Mouse (Mus musculus): ENCODE data around the gene Spint3. TPM values are rescaled to one million over a fixed set of nuclear protein-coding genes. Genes with fewer than 3 reads are reported as not detected.
A peak's percentile ranks its signal among the peaks of the same experiment; 100 is the strongest.

Gene Spint3
- polyA plus RNA-seq, 1 experiment from 2014 or later: not detected

GRCm38 (mm10) chr2:164543745-164544144 is 29.5 kb downstream of the Spint3 start:
- Histone ChIP-seq H3K36me3 (ENCODE audit: control insufficient read depth, insufficient read depth, low read length) (no peaks in the 10 kb centered on the region), H3K9ac (ENCODE audit: low read length) (no peak overlapping the region), H3K27me3 (ENCODE audit: control insufficient read depth, insufficient read depth, low read length) (no peaks in the 10 kb centered on the region), H3K27ac (ENCODE audit: low read length) (no peak overlapping the region), H3K9me3 (replicated peaks; ENCODE audit: control insufficient read depth, low read length) (no peaks in the 10 kb centered on the region), H3K4me2 (ENCODE audit: low read depth, low read length) (no peak overlapping the region), H3K4me3 (replicated peaks; ENCODE audit: low read length) (no peak overlapping the region), H3K4me1 (ENCODE audit: control insufficient read depth, insufficient read depth, low read length) (peaks cover 22% of the 10 kb centered on the region)
- 70% methylated on average over 2 of the region's 2 CpGs for WGBS
- no peak for ATAC-seq (ENCODE audit: insufficient read depth, low FRiP score)

GRCm38 (mm10) chr2:164542598-164542997 is 30.7 kb downstream of the Spint3 start:
- H3K4me1 ChIP-seq (ENCODE audit: control insufficient read depth, insufficient read depth, low read length): peaks cover 19% of the 10 kb centered on the region
- no peak overlapping the region for H3K4me2 ChIP-seq (ENCODE audit: low read depth, low read length)
- H3K27me3 ChIP-seq (ENCODE audit: control insufficient read depth, insufficient read depth, low read length): no peaks in the 10 kb centered on the region
- H3K4me3 ChIP-seq (replicated peaks; ENCODE audit: low read length): no peak overlapping the region
- H3K9me3 ChIP-seq (replicated peaks; ENCODE audit: control insufficient read depth, low read length): no peaks in the 10 kb centered on the region
- no peak overlapping the region for H3K9ac ChIP-seq (ENCODE audit: low read length)
- WGBS: 75% methylated on average over 7 of the region's 7 CpGs
- H3K27ac ChIP-seq (ENCODE audit: low read length): no peak overlapping the region; the same call in 1 of the 2 replicates
- no peaks in the 10 kb centered on the region for H3K36me3 ChIP-seq (ENCODE audit: control insufficient read depth, insufficient read depth, low read length)
- no peak for ATAC-seq (ENCODE audit: insufficient read depth, low FRiP score)

- WGBS: 49% methylated on average over 5 of the region's 5 CpGs
- 0 out of 2 replicates have a peak, but pooled peaks have one; percentile 10 for ATAC-seq (ENCODE audit: insufficient read depth, low FRiP score)
Observed at GRCm38 (mm10) chr2:164542132-164542531, 31.1 kb downstream of the Spint3 start.

GRCm38 (mm10) chr2:164540652-164541427 is 32.4 kb downstream of the Spint3 start:
- Histone ChIP-seq H3K27me3 (ENCODE audit: control insufficient read depth, insufficient read depth, low read length) (no peaks in the 10 kb centered on the region), H3K27ac (ENCODE audit: low read length) (peak overlapping the region; percentile 92), H3K9ac (ENCODE audit: low read length) (no peak overlapping the region), H3K36me3 (ENCODE audit: control insufficient read depth, insufficient read depth, low read length) (no peaks in the 10 kb centered on the region), H3K4me2 (ENCODE audit: low read depth, low read length) (peak overlapping the region; percentile 32; the same call in 1 of the 2 replicates), H3K4me3 (replicated peaks; ENCODE audit: low read length) (no peak overlapping the region), H3K9me3 (replicated peaks; ENCODE audit: control insufficient read depth, low read length) (no peaks in the 10 kb centered on the region), H3K4me1 (ENCODE audit: control insufficient read depth, insufficient read depth, low read length) (peaks cover 19% of the 10 kb centered on the region)
- 33% methylated on average over 8 of the region's 8 CpGs for WGBS
- peak; percentile 47; the same call in 1 of the 2 replicates for ATAC-seq (ENCODE audit: insufficient read depth, low FRiP score)

More at GRCm38 (mm10) chr2:164542132-164542531, 31.1 kb downstream of the Spint3 start:
- H3K27me3 ChIP-seq (ENCODE audit: control insufficient read depth, insufficient read depth, low read length): no peaks in the 10 kb centered on the region
- no peak overlapping the region for H3K9ac ChIP-seq (ENCODE audit: low read length)
- no peaks in the 10 kb centered on the region for H3K36me3 ChIP-seq (ENCODE audit: control insufficient read depth, insufficient read depth, low read length)
- no peak overlapping the region for H3K4me3 ChIP-seq (replicated peaks; ENCODE audit: low read length)
- peaks cover 19% of the 10 kb centered on the region for H3K4me1 ChIP-seq (ENCODE audit: control insufficient read depth, insufficient read depth, low read length)
- no peak overlapping the region for H3K4me2 ChIP-seq (ENCODE audit: low read depth, low read length)
- H3K27ac ChIP-seq (ENCODE audit: low read length): peak overlapping the region; percentile 43; the same call in 1 of the 2 replicates
- H3K9me3 ChIP-seq (replicated peaks; ENCODE audit: control insufficient read depth, low read length): no peaks in the 10 kb centered on the region

- ATAC-seq (ENCODE audit: insufficient read depth, low FRiP score): no peak
Observed at GRCm38 (mm10) chr2:164537003-164537402, 36.3 kb downstream of the Spint3 start.

GRCm38 (mm10) chr2:164534315-164534714 is 38.9 kb downstream of the Spint3 start:
- Histone ChIP-seq H3K9me3 (replicated peaks; ENCODE audit: control insufficient read depth, low read length) (no peaks in the 10 kb centered on the region), H3K4me3 (replicated peaks; ENCODE audit: low read length) (no peak overlapping the region), H3K27me3 (ENCODE audit: control insufficient read depth, insufficient read depth, low read length) (no peaks in the 10 kb centered on the region), H3K4me1 (ENCODE audit: control insufficient read depth, insufficient read depth, low read length) (no peaks in the 10 kb centered on the region), H3K4me2 (ENCODE audit: low read depth, low read length) (no peak overlapping the region), H3K27ac (ENCODE audit: low read length) (no peak overlapping the region), H3K9ac (ENCODE audit: low read length) (no peak overlapping the region), H3K36me3 (ENCODE audit: control insufficient read depth, insufficient read depth, low read length) (no peaks in the 10 kb centered on the region)
- ATAC-seq (ENCODE audit: insufficient read depth, low FRiP score): no peak
- 71% methylated on average over 10 of the region's 10 CpGs for WGBS

More at GRCm38 (mm10) chr2:164537003-164537402, 36.3 kb downstream of the Spint3 start:
- H3K27me3 ChIP-seq (ENCODE audit: control insufficient read depth, insufficient read depth, low read length): no peaks in the 10 kb centered on the region
- H3K36me3 ChIP-seq (ENCODE audit: control insufficient read depth, insufficient read depth, low read length): no peaks in the 10 kb centered on the region
- H3K9me3 ChIP-seq (replicated peaks; ENCODE audit: control insufficient read depth, low read length): no peaks in the 10 kb centered on the region
- 64% methylated on average over 4 of the region's 4 CpGs for WGBS
- no peak overlapping the region for H3K4me3 ChIP-seq (replicated peaks; ENCODE audit: low read length)
- no peak overlapping the region for H3K9ac ChIP-seq (ENCODE audit: low read length)
- H3K4me1 ChIP-seq (ENCODE audit: control insufficient read depth, insufficient read depth, low read length): peaks cover 15% of the 10 kb centered on the region
- no peak overlapping the region for H3K27ac ChIP-seq (ENCODE audit: low read length)
- no peak overlapping the region for H3K4me2 ChIP-seq (ENCODE audit: low read depth, low read length)

- no peak overlapping the region for H3K4me2 ChIP-seq (ENCODE audit: low read depth, low read length)
- no peaks in the 10 kb centered on the region for H3K27me3 ChIP-seq (ENCODE audit: control insufficient read depth, insufficient read depth, low read length)
- H3K4me3 ChIP-seq (replicated peaks; ENCODE audit: low read length): no peak overlapping the region
- WGBS: 3% methylated on average over 3 of the region's 3 CpGs
- no peak overlapping the region for H3K27ac ChIP-seq (ENCODE audit: low read length)
- H3K4me1 ChIP-seq (ENCODE audit: control insufficient read depth, insufficient read depth, low read length): no peaks in the 10 kb centered on the region
- H3K9me3 ChIP-seq (replicated peaks; ENCODE audit: control insufficient read depth, low read length): no peaks in the 10 kb centered on the region; the same call in 1 of the 2 replicates
- H3K9ac ChIP-seq (ENCODE audit: low read length): no peak overlapping the region
- no peaks in the 10 kb centered on the region for H3K36me3 ChIP-seq (ENCODE audit: control insufficient read depth, insufficient read depth, low read length)
- ATAC-seq (ENCODE audit: insufficient read depth, low FRiP score): peak; percentile 54; the same call in 1 of the 2 replicates
Observed at GRCm38 (mm10) chr2:164531169-164531568, 42.1 kb downstream of the Spint3 start.

GRCm38 (mm10) chr2:164528557-164528956 is 44.7 kb downstream of the Spint3 start:
- H3K27ac ChIP-seq (ENCODE audit: low read length): no peak overlapping the region
- H3K4me1 ChIP-seq (ENCODE audit: control insufficient read depth, insufficient read depth, low read length): no peaks in the 10 kb centered on the region
- no peaks in the 10 kb centered on the region; the same call in 1 of the 2 replicates for H3K9me3 ChIP-seq (replicated peaks; ENCODE audit: control insufficient read depth, low read length)
- no peaks in the 10 kb centered on the region for H3K36me3 ChIP-seq (ENCODE audit: control insufficient read depth, insufficient read depth, low read length)
- H3K9ac ChIP-seq (ENCODE audit: low read length): no peak overlapping the region
- H3K4me2 ChIP-seq (ENCODE audit: low read depth, low read length): no peak overlapping the region
- WGBS: 64% methylated on average over 5 of the region's 5 CpGs
- no peak overlapping the region for H3K4me3 ChIP-seq (replicated peaks; ENCODE audit: low read length)
- ATAC-seq (ENCODE audit: insufficient read depth, low FRiP score): no peak
- H3K27me3 ChIP-seq (ENCODE audit: control insufficient read depth, insufficient read depth, low read length): no peaks in the 10 kb centered on the region

GRCm38 (mm10) chr2:164523301-164523773 is 49.9 kb downstream of the Spint3 start:
- Histone ChIP-seq H3K4me2 (ENCODE audit: low read depth, low read length) (no peak overlapping the region), H3K9ac (ENCODE audit: low read length) (no peak overlapping the region), H3K9me3 (replicated peaks; ENCODE audit: control insufficient read depth, low read length) (no peaks in the 10 kb centered on the region; the same call in 1 of the 2 replicates), H3K4me3 (replicated peaks; ENCODE audit: low read length) (no peak overlapping the region), H3K27me3 (ENCODE audit: control insufficient read depth, insufficient read depth, low read length) (no peaks in the 10 kb centered on the region), H3K4me1 (ENCODE audit: control insufficient read depth, insufficient read depth, low read length) (peaks cover 7% of the 10 kb centered on the region), H3K36me3 (ENCODE audit: control insufficient read depth, insufficient read depth, low read length) (no peaks in the 10 kb centered on the region), H3K27ac (ENCODE audit: low read length) (no peak overlapping the region)
- no peak for ATAC-seq (ENCODE audit: insufficient read depth, low FRiP score)
- WGBS: 73% methylated on average over 10 of the region's 10 CpGs

All from stomach, embryonic 16.5 days (tissue).